Mouse (Mus musculus) spleen, postnatal 0 days (tissue): ENCODE data around the gene Eya4. TPM values are rescaled to one million over a fixed set of nuclear protein-coding genes. Genes with fewer than 3 reads are reported as not detected.

Experiments
- polyA plus RNA-seq: library from polyadenylated mRNA; unstranded; fragments of >200 nt; fragmentation: Nextera tagmentation; extraction: Ambion mirVana; gene quantifications from 2 replicates; pipeline ENCODE4 v1.2.1, GENCODE M21; 2015

Eya4 gene
- polyA plus RNA-seq, result 0.55 and 0.59 TPM in 2 replicates

GRCm38 (mm10) chr10:23350011-23350911 lies at the start of gene Eya4:
Gene Eya4, minus strand, starts transcription at chr10:23350786.

